Mouse (Mus musculus) midbrain, postnatal 0 days (tissue): Measurements from ENCODE around the gene 4930564D02Rik. TPM values are rescaled to one million over a fixed set of nuclear protein-coding genes. Genes with fewer than 3 reads are reported as not detected.
A peak's percentile ranks its signal among the peaks of the same experiment; 100 is the strongest.

Source experiments
- ATAC-seq: fragments of 200-750 bp; cut with Nextera tagmentation; 2 replicates; pipeline ENCODE4 v1.8.0; 2017; ENCODE audit warnings: moderate number of reproducible peaks, mild to moderate bottlenecking, moderate TSS enrichment, moderate library complexity; ENCODE audit not compliant: low FRiP score
- DNase-seq: peaks from one replicate; pipeline ENCODE4 v3.0.0-alpha.2; 2015; ENCODE audit warnings: low spot score
- H3K27ac ChIP-seq: fragments of 300-500 bp; sonication (generic); 2 replicates; pipeline ENCODE4 v1.5.1; 2014; ENCODE audit warnings: low read depth, mild to moderate bottlenecking, low read length, mixed read lengths
- H3K27me3 ChIP-seq: fragments of 300-500 bp; sonication (generic); 2 replicates; pipeline ENCODE4 v1.6.1; 2014; ENCODE audit warnings: low read length, control low read depth, mixed read lengths; ENCODE audit not compliant: insufficient read depth
- H3K36me3 ChIP-seq: fragments of 300-500 bp; sonication (generic); 2 replicates; pipeline ENCODE4 v1.6.1; 2014; ENCODE audit warnings: low read length, control low read depth, mixed read lengths; ENCODE audit not compliant: insufficient read depth
- H3K4me1 ChIP-seq: fragments of 300-500 bp; sonication (generic); 2 replicates; pipeline ENCODE4 v1.6.1; 2014; ENCODE audit warnings: mild to moderate bottlenecking, control low read depth, antibody characterized with exemption, low read length, mixed read lengths; ENCODE audit not compliant: insufficient read depth
- H3K4me2 ChIP-seq: fragments of 300-500 bp; sonication (generic); 2 replicates; pipeline ENCODE4 v1.6.1; 2014; ENCODE audit warnings: low read depth, mild to moderate bottlenecking, low read length, mixed read lengths; ENCODE audit not compliant: poor library complexity, severe bottlenecking
- H3K4me3 ChIP-seq: fragments of 300-500 bp; sonication (generic); 2 replicates; pipeline ENCODE4 v1.5.1; 2014; ENCODE audit warnings: low read depth, mild to moderate bottlenecking, low read length, moderate library complexity
- H3K9ac ChIP-seq: fragments of 300-500 bp; sonication (generic); replicated peaks from 2 replicates; pipeline ENCODE4 v1.6.1; 2014; ENCODE audit warnings: mild to moderate bottlenecking, low read length, moderate library complexity, mixed read lengths; ENCODE audit not compliant: poor library complexity, severe bottlenecking
- H3K9me3 ChIP-seq: fragments of 300-500 bp; sonication (generic); 2 replicates; pipeline ENCODE4 v1.6.1; 2016; ENCODE audit warnings: low read length, control low read depth
- CTCF ChIP-seq: IDR thresholded peaks from 2 replicates; pipeline ENCODE4 v1.5.1; 2016; ENCODE audit warnings: antibody characterized with exemption, mild to moderate bottlenecking
- WGBS: fragments of 180-500 bp; shearing (Covaris S2); extraction: QIAGEN DNeasy Blood & Tissue Kit; methylation state at CpG from one replicate; pipeline ENCODE4 v1.1.7; 2014; 5-methylcytosine and 5-hydroxymethylcytosine counted together
- polyA plus RNA-seq: library from polyadenylated mRNA; unstranded; fragments of >200 nt; fragmentation: Nextera tagmentation; extraction: Ambion mirVana; gene quantifications from 2 replicates; pipeline ENCODE4 v1.2.1, GENCODE M21; 2015
- total RNA-seq: library from RNA; depleted of rRNA; stranded (reverse); fragments of >200 nt; gene quantifications from 2 replicates; pipeline ENCODE4 v1.2.3, GENCODE M21; 2014

4930564D02Rik gene
- total and polyA plus RNA-seq, 2 experiments from 2014 or later: not detected

DNA sequence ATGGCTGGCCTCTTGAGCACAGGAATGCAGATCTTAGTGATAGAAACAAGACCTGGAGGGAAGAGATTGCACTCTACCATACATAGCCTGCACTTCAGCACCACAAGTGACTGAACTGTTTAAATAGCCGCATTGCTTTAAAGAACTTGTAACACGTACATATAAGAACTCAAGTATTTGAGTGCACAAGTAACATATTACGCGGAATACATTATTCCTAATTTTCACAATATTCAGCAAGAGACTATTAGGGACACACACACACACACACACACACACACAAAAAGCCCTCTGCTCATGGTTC, 13.0 kb upstream of the 4930564D02Rik start:
- ATAC-seq (no peak), DNase-seq (no peak)
- peak overlapping the region; percentile 94; the same call in 1 of the 2 replicates for H3K9ac ChIP-seq
- peak overlapping the region; percentile 91 for H3K4me3 ChIP-seq
- peak overlapping the region; percentile 91 for H3K27ac ChIP-seq
- no peaks in the 10 kb centered on the region for H3K27me3 ChIP-seq
- TF ChIP-seq CTCF: no peak
- peaks cover 13% of the 10 kb centered on the region for H3K4me1 ChIP-seq
- peak overlapping the region; percentile 80 for H3K4me2 ChIP-seq
- no peaks in the 10 kb centered on the region for H3K36me3 ChIP-seq
- H3K9me3 ChIP-seq: no peaks in the 10 kb centered on the region
- WGBS: 75% methylated on average over 4 of the region's 4 CpGs

DNA sequence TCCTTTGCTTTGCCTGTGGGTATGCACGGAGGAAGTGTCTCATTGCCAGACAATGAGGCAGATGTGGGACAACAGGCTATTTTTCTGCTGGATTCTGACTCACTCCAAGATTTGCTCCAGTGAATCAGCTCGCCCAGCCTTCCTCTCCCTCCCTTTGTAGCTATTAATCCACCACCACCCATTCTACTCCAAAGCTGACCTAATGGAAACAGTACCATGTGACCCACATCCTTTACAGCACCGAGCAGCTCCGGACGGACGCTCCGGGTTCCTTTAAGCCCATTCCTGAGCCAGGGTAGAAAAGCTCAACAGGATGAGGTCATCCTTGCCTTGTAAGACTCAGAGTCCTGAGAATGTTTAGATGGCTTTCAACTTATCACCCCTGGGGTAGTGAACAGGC, 11.7 kb upstream of the 4930564D02Rik start:
- H3K9ac ChIP-seq: no peak overlapping the region
- ATAC-seq: no peak
- H3K27ac ChIP-seq: no peak overlapping the region

DNA sequence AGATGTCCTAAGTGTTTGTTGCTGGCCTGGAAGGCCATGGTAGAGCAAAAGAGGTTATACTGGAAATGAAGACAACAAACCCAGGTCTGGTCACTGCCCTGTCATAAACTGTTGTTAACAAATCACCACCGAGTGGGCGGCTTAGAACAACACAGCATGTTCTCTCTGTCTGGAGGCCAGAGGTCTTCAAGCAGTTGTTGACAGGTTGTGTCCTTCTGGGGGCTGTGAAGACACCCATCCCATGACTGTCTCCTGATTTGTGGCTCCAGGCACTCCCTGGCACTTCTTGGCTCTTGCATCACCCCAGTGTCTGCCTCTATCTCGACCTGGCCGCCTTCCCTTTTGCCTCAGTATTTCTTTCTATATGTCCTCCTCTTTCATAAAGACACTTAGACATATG, 11.0 kb upstream of the 4930564D02Rik start:
- no peak for TF ChIP-seq CTCF
- Histone ChIP-seq H3K36me3 (no peaks in the 10 kb centered on the region), H3K4me1 (peaks cover 11% of the 10 kb centered on the region), H3K27me3 (no peaks in the 10 kb centered on the region), H3K9ac (no peak overlapping the region), H3K4me3 (no peak overlapping the region), H3K27ac (no peak overlapping the region), H3K4me2 (no peak overlapping the region), H3K9me3 (no peaks in the 10 kb centered on the region)
- DNase-seq: no peak
- ATAC-seq: no peak
- 75% methylated on average over 4 of the region's 4 CpGs for WGBS

More for the DNA sequence above, 11.7 kb upstream of the 4930564D02Rik start:
- Histone ChIP-seq H3K4me3 (no peak overlapping the region), H3K36me3 (no peaks in the 10 kb centered on the region), H3K9me3 (no peaks in the 10 kb centered on the region), H3K27me3 (no peaks in the 10 kb centered on the region), H3K4me1 (peaks cover 13% of the 10 kb centered on the region), H3K4me2 (no peak overlapping the region)
- TF ChIP-seq CTCF: no peak
- DNase-seq: no peak
- WGBS: 52% methylated on average over 7 of the region's 7 CpGs

DNA sequence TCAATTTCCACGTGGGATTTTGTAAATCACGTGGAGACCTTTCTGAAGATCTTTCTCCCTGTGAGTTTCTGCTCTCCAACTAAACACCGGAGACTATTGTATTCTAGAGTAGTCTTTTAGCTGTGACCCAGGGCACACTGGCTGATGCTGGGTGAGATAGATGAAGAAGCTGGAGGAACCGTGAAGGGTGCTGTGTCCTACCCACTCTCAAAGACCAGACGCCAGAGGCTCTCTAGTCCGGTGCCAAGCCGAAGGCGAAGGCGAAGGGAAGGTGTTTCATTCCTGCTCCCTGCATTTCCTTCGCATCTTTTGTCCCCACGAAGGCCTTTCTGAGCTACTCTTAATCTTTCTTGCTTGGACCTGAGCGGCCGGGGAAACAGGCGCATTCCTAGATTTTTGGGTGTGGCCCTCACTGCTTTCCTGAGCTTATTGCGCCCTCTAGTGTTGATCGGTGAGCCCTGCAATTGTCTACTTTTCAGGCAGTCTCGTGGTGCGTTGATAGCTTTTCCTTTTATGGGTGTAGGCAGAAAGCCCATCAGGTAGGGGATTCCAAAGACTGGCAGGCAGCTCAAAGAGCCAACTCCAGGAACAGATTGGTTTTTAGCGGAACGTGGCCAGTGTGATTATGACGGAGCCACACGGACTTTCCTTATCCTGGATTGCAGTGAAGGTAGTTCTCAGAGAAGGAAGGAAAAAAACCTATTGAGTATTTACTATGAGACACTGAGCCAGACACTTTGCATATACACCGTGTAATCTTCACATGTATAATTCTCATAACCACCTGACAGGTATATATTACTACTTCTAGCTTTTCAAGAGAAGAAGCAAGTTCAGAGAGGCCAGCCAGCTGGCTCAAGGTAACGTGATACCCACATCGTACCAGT, 7.8 kb upstream of the 4930564D02Rik start:
- Histone ChIP-seq H3K9ac (peak overlapping the region; percentile 42; the same call in 1 of the 2 replicates), H3K27me3 (no peaks in the 10 kb centered on the region), H3K4me1 (0 out of 2 replicates have a peak, but pooled peaks cover under 1% of the 10 kb centered on the region), H3K4me3 (peak overlapping the region; percentile 25; the same call in 1 of the 2 replicates), H3K9me3 (no peaks in the 10 kb centered on the region), H3K4me2 (peak overlapping the region; percentile 56), H3K27ac (peak overlapping the region; percentile 7; the same call in 1 of the 2 replicates), H3K36me3 (no peaks in the 10 kb centered on the region)
- ATAC-seq (peak; percentile 32), DNase-seq (peak; percentile 90)
- 16% methylated on average over 25 of the region's 25 CpGs for WGBS
- peak; percentile 99 for TF ChIP-seq CTCF

DNA sequence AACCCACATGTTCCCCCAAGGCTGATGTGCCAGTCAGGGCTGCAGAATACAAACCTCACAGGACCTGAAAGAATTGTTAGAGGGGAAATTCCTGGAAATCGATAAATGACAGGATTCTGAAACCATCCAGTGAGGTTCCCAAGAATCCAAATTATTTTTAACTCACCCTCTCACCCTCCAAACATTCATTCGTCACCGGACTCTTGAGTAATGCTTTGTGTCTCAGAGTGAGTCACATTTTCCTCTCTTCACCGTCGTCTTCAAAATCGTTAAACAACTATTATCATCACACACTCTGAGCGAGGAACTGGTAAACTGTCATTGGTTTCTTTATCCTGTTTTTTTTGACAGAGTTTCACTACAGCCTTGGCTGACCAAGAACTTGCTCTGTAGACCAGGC, 6.7 kb upstream of the 4930564D02Rik start:
- Histone ChIP-seq H3K9me3 (no peaks in the 10 kb centered on the region), H3K4me3 (no peak overlapping the region), H3K4me2 (no peak overlapping the region), H3K9ac (no peak overlapping the region), H3K27ac (no peak overlapping the region), H3K27me3 (no peaks in the 10 kb centered on the region), H3K4me1 (no peaks in the 10 kb centered on the region), H3K36me3 (no peaks in the 10 kb centered on the region)
- ATAC-seq: no peak
- DNase-seq: no peak
- WGBS: 84% methylated on average over 7 of the region's 7 CpGs
- no peak for TF ChIP-seq CTCF

DNA sequence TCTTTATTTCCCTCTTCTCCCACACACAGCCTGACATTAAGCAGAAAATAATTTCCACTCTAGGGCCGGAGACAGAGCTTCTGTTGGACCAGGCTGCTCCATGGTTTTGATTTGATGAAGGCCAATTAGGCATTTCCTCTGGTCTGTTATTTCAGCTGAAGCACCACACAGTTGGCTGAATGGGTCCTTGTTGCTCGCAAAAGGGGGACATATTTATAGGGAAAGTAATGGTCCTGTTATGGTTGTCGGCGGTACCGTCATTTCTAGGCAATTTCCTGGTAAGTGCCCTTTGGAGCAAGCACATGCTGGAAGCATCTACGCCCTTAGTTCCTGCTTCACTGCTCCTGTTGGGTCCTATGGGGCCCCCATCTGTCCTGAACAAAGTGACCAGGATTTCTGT, 5.7 kb upstream of the 4930564D02Rik start:
- Histone ChIP-seq H3K9ac (no peak overlapping the region), H3K27ac (no peak overlapping the region), H3K9me3 (no peaks in the 10 kb centered on the region), H3K36me3 (no peaks in the 10 kb centered on the region), H3K4me3 (no peak overlapping the region), H3K4me1 (no peaks in the 10 kb centered on the region), H3K4me2 (no peak overlapping the region), H3K27me3 (no peaks in the 10 kb centered on the region)
- no peak for TF ChIP-seq CTCF
- ATAC-seq: no peak
- 75% methylated on average over 6 of the region's 6 CpGs for WGBS
- DNase-seq: no peak
